Mouse (Mus musculus) adrenal gland, adult 8-10 months (tissue): ENCODE results near the gene Fyb. TPM values are rescaled to one million over a fixed set of nuclear protein-coding genes. Genes with fewer than 3 reads are reported as not detected.
A peak's percentile ranks its signal among the peaks of the same experiment; 100 is the strongest.

Source experiments
- DNase-seq: peaks from one replicate; pipeline ENCODE4 v3.0.0; 2022
- total RNA-seq, 4 experiments: library from RNA; stranded (reverse); gene quantifications; 2 replicates each; pipeline ENCODE4 v1.2.4; 2022

Gene Fyb
- total RNA-seq, result 10 to 100 TPM; 19.1 to 48.4 (median 40.8) TPM

- no peak for DNase-seq
Measured at GRCm38 (mm10) chr15:6522653-6523167, at the start of gene Fyb. Gene Fyb (plus strand): TSS chr15:6522853.

GRCm38 (mm10) chr15:6483561-6483960 is 39.1 kb upstream of the Fyb start:
- no peak for DNase-seq

- DNase-seq, result no peak
Measured at GRCm38 (mm10) chr15:6492386-6492785, 30.3 kb upstream of the Fyb start.

GRCm38 (mm10) chr15:6498396-6499070 is 24.1 kb upstream of the Fyb start:
- no peak for DNase-seq

- DNase-seq, result peak; percentile 20
Measured at GRCm38 (mm10) chr15:6500787-6501186, 21.9 kb upstream of the Fyb start.

GRCm38 (mm10) chr15:6517525-6517924 is 5.1 kb upstream of the Fyb start:
- no peak for DNase-seq

- DNase-seq, result no peak
Measured at GRCm38 (mm10) chr15:6519417-6520255, 3.0 kb upstream of the Fyb start.

GRCm38 (mm10) chr15:6520505-6521155 is 2.0 kb upstream of the Fyb start:
- DNase-seq, result no peak

GRCm38 (mm10) chr15:6524801-6525200 is 2.1 kb downstream of the Fyb start:
- no peak for DNase-seq

- no peak for DNase-seq
Measured at GRCm38 (mm10) chr15:6525386-6525785, 2.7 kb downstream of the Fyb start.

- no peak for DNase-seq
Measured at GRCm38 (mm10) chr15:6533858-6534343, 11.2 kb downstream of the Fyb start.

GRCm38 (mm10) chr15:6534592-6534991 is 11.9 kb downstream of the Fyb start:
- no peak for DNase-seq

GRCm38 (mm10) chr15:6539639-6540338 is 17.1 kb downstream of the Fyb start:
- no peak for DNase-seq

GRCm38 (mm10) chr15:6548911-6549310 is 26.3 kb downstream of the Fyb start:
- no peak for DNase-seq

GRCm38 (mm10) chr15:6551875-6552274 is 29.2 kb downstream of the Fyb start:
- DNase-seq, result no peak

GRCm38 (mm10) chr15:6554742-6555141 is 32.1 kb downstream of the Fyb start:
- DNase-seq, result no peak

GRCm38 (mm10) chr15:6555536-6555935 is 32.9 kb downstream of the Fyb start:
- no peak for DNase-seq

- no peak for DNase-seq
Measured at GRCm38 (mm10) chr15:6556272-6556671, 33.6 kb downstream of the Fyb start.

- DNase-seq, result no peak
Measured at GRCm38 (mm10) chr15:6556911-6557310, 34.3 kb downstream of the Fyb start.

GRCm38 (mm10) chr15:6557552-6557951 is 34.9 kb downstream of the Fyb start:
- no peak for DNase-seq

GRCm38 (mm10) chr15:6559188-6559587 is 36.5 kb downstream of the Fyb start:
- no peak for DNase-seq

GRCm38 (mm10) chr15:6560696-6561095 is 38.0 kb downstream of the Fyb start:
- DNase-seq, result no peak
